In the genomic region with DNA sequence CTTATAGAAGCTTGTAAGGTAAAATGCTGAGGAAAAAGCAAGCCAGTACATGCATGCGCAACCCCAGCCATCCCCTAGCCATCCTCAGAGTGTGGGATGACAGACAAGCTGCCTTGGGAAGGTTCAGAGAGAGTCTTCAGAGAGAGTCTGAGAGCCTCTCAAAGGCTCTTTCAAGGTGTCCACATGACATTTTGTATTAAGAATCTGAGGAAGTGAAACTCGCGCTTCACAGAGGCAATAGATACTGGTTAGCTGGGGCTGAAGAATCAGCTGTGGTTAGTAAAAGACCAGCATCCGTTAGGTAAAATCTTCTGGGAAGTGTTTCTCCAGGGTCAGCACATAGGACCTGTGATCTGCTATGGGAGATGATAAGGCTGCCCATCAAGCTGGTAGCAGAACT, we compare ENCODE assay signal across 20 mouse cellular contexts.
"Had no signal": no experiment of that assay in that cellular context is flagged by ENCODE, and none has a peak within 500 bp of the region (broad histone marks: within the 10 kb centered on the region; RNA-seq: fewer than 3 reads in every experiment).

No protein-coding gene starts in this region.

- H3K4me3 ChIP-seq: limb, embryonic 10.5 days; limb, embryonic 13.5 days; liver, embryonic 12.5 days; liver, embryonic 15.5 days; lung, embryonic 15.5 days; midbrain, embryonic 13.5 days; myocyte; neural tube, embryonic 13.5 days had no signal

- DNase-seq: kidney, adult 2 months; kidney, postnatal 36 days; layer of hippocampus, postnatal 36 days; liver; lung, adult 18-20 months; lung, postnatal 10 days; lung, postnatal 36 days; thymus, postnatal 36 days had no signal

- H3K27ac ChIP-seq: kidney, postnatal 0 days; limb, embryonic 10.5 days; limb, embryonic 13.5 days; liver, embryonic 12.5 days; liver, embryonic 15.5 days; lung, embryonic 15.5 days; midbrain, embryonic 13.5 days; neural tube, embryonic 13.5 days; stomach, postnatal 0 days had no signal

- ATAC-seq: intestine, postnatal 0 days; liver, embryonic 12.5 days; midbrain, embryonic 13.5 days; midbrain, embryonic 16.5 days had no signal
